ENCODE assay signal across 49 mouse cellular contexts in the genomic region with DNA sequence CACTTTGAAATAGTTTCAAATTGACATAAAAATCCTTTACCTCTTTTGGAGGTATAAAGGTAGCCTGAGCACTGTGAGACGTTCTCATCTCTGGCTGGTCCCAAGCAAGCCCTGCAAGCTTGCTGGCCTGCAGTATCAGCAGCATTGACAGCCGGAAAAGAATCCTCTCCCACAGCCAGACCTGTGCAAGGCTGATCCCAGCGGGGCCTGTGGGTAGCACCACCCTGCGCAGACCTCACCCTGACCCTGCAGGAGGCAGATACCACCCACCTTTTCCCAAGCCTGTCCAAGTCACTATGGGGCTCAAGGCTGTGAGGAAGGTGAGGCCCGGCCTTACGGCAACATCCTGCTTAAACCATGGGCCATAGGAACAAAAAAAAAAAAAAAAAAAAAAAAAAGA. TPM values are rescaled to one million over a fixed set of nuclear protein-coding genes. Genes with fewer than 3 reads are reported as not detected.
"Had no signal": no experiment of that assay in that cellular context is flagged by ENCODE, and none has a peak within 500 bp of the region (broad histone marks: within the 10 kb centered on the region; RNA-seq: fewer than 3 reads in every experiment).

No protein-coding gene starts in this region.

- H3K9ac ChIP-seq: heart, embryonic 12.5 days; hindbrain, embryonic 12.5 days; hindbrain, embryonic 13.5 days; hindbrain, embryonic 14.5 days; hindbrain, embryonic 15.5 days; intestine, embryonic 15.5 days; kidney, embryonic 15.5 days had no signal

- H3K36me3 ChIP-seq: hindbrain, embryonic 15.5 days had no signal

- DNase-seq: heart, postnatal 10 days; heart, postnatal 14 days; heart, postnatal 36 days; heart, postnatal 4 days; kidney, adult 11 months; kidney, adult 18-20 months; kidney, adult 2 months; kidney, adult 8-10 months; kidney, adult 9 months; kidney, postnatal 10 days; kidney, postnatal 14 days; kidney, postnatal 25 days; kidney, postnatal 36 days; kidney, postnatal 4 days; layer of hippocampus, adult 9-11 months; layer of hippocampus, postnatal 36 days had no signal

- H3K27me3 ChIP-seq: heart, embryonic 12.5 days; heart, embryonic 13.5 days; heart, embryonic 15.5 days; hindbrain, embryonic 13.5 days; hindbrain, embryonic 15.5 days; intestine, embryonic 15.5 days; kidney, embryonic 15.5 days had no signal

- H3K4me1 ChIP-seq: hindbrain, embryonic 12.5 days; hindbrain, embryonic 13.5 days; hindbrain, embryonic 15.5 days; intestine, embryonic 15.5 days; kidney, embryonic 15.5 days had no signal

- H3K4me3 ChIP-seq: hindbrain, embryonic 10.5 days; hindbrain, embryonic 12.5 days; hindbrain, embryonic 13.5 days; hindbrain, embryonic 15.5 days; intestine, embryonic 15.5 days; kidney, embryonic 15.5 days; layer of hippocampus, adult 2 months; left cerebral cortex, adult 2 months had no signal

- H3K27ac ChIP-seq: hindbrain, embryonic 10.5 days; hindbrain, embryonic 12.5 days; hindbrain, embryonic 13.5 days; hindbrain, embryonic 14.5 days; hindbrain, embryonic 15.5 days; hindbrain, postnatal 0 days; intestine, embryonic 15.5 days; kidney, embryonic 15.5 days; kidney, postnatal 0 days; layer of hippocampus, adult 2 months; left cerebral cortex, adult 2 months had no signal

RNA-seq across cellular contexts. Expression of a gene that starts 18.8 kb away (rescaled TPM):
- total RNA-seq: heart, postnatal 10 days; heart, postnatal 14 days; heart, postnatal 25 days; heart, postnatal 36 days; heart, postnatal 4 days; hematopoietic stem cell, adult 5-6 weeks; hindbrain, postnatal 0 days; layer of hippocampus, adult 18-20 months; layer of hippocampus, adult 2 months; layer of hippocampus, adult 8-10 months; layer of hippocampus, postnatal 10 days; layer of hippocampus, postnatal 14 days; layer of hippocampus, postnatal 25 days; layer of hippocampus, postnatal 36 days; left cerebral cortex, adult 18-20 months; left cerebral cortex, adult 2 months; left cerebral cortex, adult 8-10 months had no signal
- polyA plus RNA-seq: heart, embryonic 11.5 days; heart, embryonic 12.5 days; heart, embryonic 13.5 days; heart, embryonic 16.5 days; heart, postnatal 0 days; hindbrain, embryonic 10.5 days; hindbrain, embryonic 11.5 days; hindbrain, embryonic 12.5 days; hindbrain, embryonic 13.5 days; hindbrain, embryonic 14.5 days; hindbrain, embryonic 15.5 days; hindbrain, embryonic 16.5 days; hindbrain, postnatal 0 days; intestine, embryonic 14.5 days; intestine, embryonic 15.5 days; intestine, embryonic 16.5 days; kidney, adult 2 months; kidney, embryonic 14.5 days; kidney, embryonic 16.5 days; kidney, postnatal 0 days; large intestine, adult 2 months had no signal
